Mouse (Mus musculus) hindbrain, embryonic 12.5 days (tissue): ENCODE measurements around the gene Dhrs9. TPM values are rescaled to one million over a fixed set of nuclear protein-coding genes. Genes with fewer than 3 reads are reported as not detected.
A peak's percentile ranks its signal among the peaks of the same experiment; 100 is the strongest.
"Not testable (repeated sequence)": the region's sequence is repeated elsewhere in the genome, so short reads cannot be mapped to it uniquely, and the experiment has no call there.

ENCODE experiments used
- ATAC-seq: fragments of 200-750 bp; cut with Nextera tagmentation; 2 replicates; pipeline ENCODE4 v1.8.0; 2017; ENCODE audit warnings: moderate TSS enrichment; ENCODE audit not compliant: low FRiP score
- H3K27ac ChIP-seq: fragments of 300-500 bp; sonication (generic); 2 replicates; pipeline ENCODE4 v1.5.1; 2016; ENCODE audit warnings: mild to moderate bottlenecking
- H3K27me3 ChIP-seq: fragments of 300-500 bp; sonication (generic); 2 replicates; pipeline ENCODE4 v1.6.1; 2016; ENCODE audit warnings: mild to moderate bottlenecking
- H3K36me3 ChIP-seq: fragments of 300-500 bp; sonication (generic); 2 replicates; pipeline ENCODE4 v1.6.1; 2016; ENCODE audit warnings: mild to moderate bottlenecking
- H3K4me1 ChIP-seq: fragments of 300-500 bp; sonication (generic); 2 replicates; pipeline ENCODE4 v1.6.1; 2016
- H3K4me2 ChIP-seq: fragments of 300-500 bp; sonication (generic); replicated peaks from 2 replicates; pipeline ENCODE4 v1.6.1; 2016; ENCODE audit warnings: mild to moderate bottlenecking
- H3K4me3 ChIP-seq: fragments of 300-500 bp; sonication (generic); 2 replicates; pipeline ENCODE4 v1.5.1; 2016; ENCODE audit warnings: mild to moderate bottlenecking
- H3K9ac ChIP-seq: fragments of 300-500 bp; sonication (generic); 2 replicates; pipeline ENCODE4 v1.6.1; 2016; ENCODE audit warnings: mild to moderate bottlenecking, moderate library complexity
- H3K9me3 ChIP-seq: fragments of 300-500 bp; sonication (generic); replicated peaks from 2 replicates; pipeline ENCODE4 v1.6.1; 2016; ENCODE audit warnings: mild to moderate bottlenecking
- WGBS: fragments of 180-500 bp; shearing (Covaris S2); methylation state at CpG from one replicate; pipeline ENCODE4 v1.1.7; 2016; 5-methylcytosine and 5-hydroxymethylcytosine counted together
- polyA plus RNA-seq: library from polyadenylated mRNA; unstranded; fragments of >200 nt; fragmentation: Nextera tagmentation; extraction: Ambion mirVana; gene quantifications from 2 replicates; pipeline ENCODE4 v1.2.1, GENCODE M21; 2016

Dhrs9 gene
- polyA plus RNA-seq = not detected in 2 replicates

- Histone ChIP-seq H3K4me2 (no peak within 1 kb of the TSS), H3K4me3 (no peak within 1 kb of the TSS), H3K9me3 (no peaks in the 10 kb centered on the region), H3K27me3 (no peaks in the 10 kb centered on the region), H3K9ac (no peak within 1 kb of the TSS), H3K4me1 (no peaks in the 10 kb centered on the region), H3K27ac (no peak within 1 kb of the TSS), H3K36me3 (no peaks in the 10 kb centered on the region)
- WGBS = 80% methylated on average over 13 of the region's 13 CpGs
- ATAC-seq = no peak
Measured at GRCm38 (mm10) chr2:69380281-69380680, at the start of gene Dhrs9. Gene Dhrs9, plus strand, starts transcription at chr2:69380445.

GRCm38 (mm10) chr2:69331523-69331922 lies 48.7 kb upstream of the Dhrs9 start:
- H3K4me1 ChIP-seq, H3K27me3 ChIP-seq, H3K27ac ChIP-seq, H3K4me2 ChIP-seq, H3K4me3 ChIP-seq, H3K9me3 ChIP-seq, H3K9ac ChIP-seq, ATAC-seq, H3K36me3 ChIP-seq: not testable (repeated sequence)
- WGBS = 91% methylated on average over 6 of the region's 6 CpGs

- no peaks in the 10 kb centered on the region for H3K36me3 ChIP-seq
- no peak overlapping the region for H3K27ac ChIP-seq
- H3K27me3 ChIP-seq = no peaks in the 10 kb centered on the region
- H3K4me3 ChIP-seq = no peak overlapping the region
- no peak overlapping the region for H3K4me2 ChIP-seq
- H3K9me3 ChIP-seq = no peaks in the 10 kb centered on the region
- H3K9ac ChIP-seq = no peak overlapping the region
- WGBS = 93% methylated on average over 6 of the region's 6 CpGs
- H3K4me1 ChIP-seq = no peaks in the 10 kb centered on the region
- no peak for ATAC-seq
Measured at GRCm38 (mm10) chr2:69341506-69341905, 38.7 kb upstream of the Dhrs9 start.

GRCm38 (mm10) chr2:69342496-69343221 lies 37.6 kb upstream of the Dhrs9 start, which contains the start of gene Abcb11:
Gene Abcb11, minus strand, starts transcription at chr2:69342616.
- ATAC-seq = no peak
- H3K4me1 ChIP-seq = no peaks in the 10 kb centered on the region
- H3K4me3 ChIP-seq = no peak within 1 kb of the TSS
- H3K4me2 ChIP-seq = no peak within 1 kb of the TSS
- H3K9me3 ChIP-seq = no peaks in the 10 kb centered on the region
- H3K9ac ChIP-seq = no peak within 1 kb of the TSS
- WGBS = 90% methylated on average over 9 of the region's 9 CpGs
- no peak within 1 kb of the TSS for H3K27ac ChIP-seq
- no peaks in the 10 kb centered on the region for H3K27me3 ChIP-seq
- H3K36me3 ChIP-seq = no peaks in the 10 kb centered on the region

- not testable (repeated sequence) for H3K36me3 ChIP-seq, H3K9me3 ChIP-seq
- peak; percentile 100 for ATAC-seq
Measured at GRCm38 (mm10) chr2:69355402-69355801, 24.8 kb upstream of the Dhrs9 start.

GRCm38 (mm10) chr2:69364831-69365230 lies 15.4 kb upstream of the Dhrs9 start:
- Histone ChIP-seq H3K4me1 (no peaks in the 10 kb centered on the region), H3K9me3 (no peaks in the 10 kb centered on the region), H3K9ac (no peak overlapping the region)

More at GRCm38 (mm10) chr2:69355402-69355801, 24.8 kb upstream of the Dhrs9 start:
- H3K4me1 ChIP-seq, H3K4me2 ChIP-seq, H3K4me3 ChIP-seq, H3K27ac ChIP-seq, H3K27me3 ChIP-seq, H3K9ac ChIP-seq: not testable (repeated sequence)

GRCm38 (mm10) chr2:69365275-69365674 lies 15.0 kb upstream of the Dhrs9 start:
- Histone ChIP-seq H3K27ac (no peak overlapping the region), H3K9ac (no peak overlapping the region), H3K9me3 (no peaks in the 10 kb centered on the region), H3K4me2 (no peak overlapping the region), H3K4me1 (no peaks in the 10 kb centered on the region), H3K27me3 (no peaks in the 10 kb centered on the region), H3K36me3 (no peaks in the 10 kb centered on the region), H3K4me3 (no peak overlapping the region)
- 88% methylated on average over 1 of the region's 1 CpGs for WGBS
- no peak for ATAC-seq

More at GRCm38 (mm10) chr2:69364831-69365230, 15.4 kb upstream of the Dhrs9 start:
- 91% methylated on average over 2 of the region's 2 CpGs for WGBS
- Histone ChIP-seq H3K27me3 (no peaks in the 10 kb centered on the region), H3K4me2 (no peak overlapping the region), H3K4me3 (no peak overlapping the region), H3K36me3 (no peaks in the 10 kb centered on the region), H3K27ac (no peak overlapping the region)
- ATAC-seq = no peak

- no peaks in the 10 kb centered on the region for H3K9me3 ChIP-seq
- no peaks in the 10 kb centered on the region for H3K36me3 ChIP-seq
- 80% methylated on average over 2 of the region's 2 CpGs for WGBS
- no peak overlapping the region for H3K4me3 ChIP-seq
- H3K4me2 ChIP-seq = no peak overlapping the region
- no peaks in the 10 kb centered on the region for H3K27me3 ChIP-seq
- no peaks in the 10 kb centered on the region for H3K4me1 ChIP-seq
- no peak overlapping the region for H3K9ac ChIP-seq
- ATAC-seq = no peak
- no peak overlapping the region for H3K27ac ChIP-seq
Measured at GRCm38 (mm10) chr2:69376780-69377179, 3.5 kb upstream of the Dhrs9 start.

- 69% methylated on average over 1 of the region's 1 CpGs for WGBS
- no peak for ATAC-seq
- Histone ChIP-seq H3K36me3 (no peaks in the 10 kb centered on the region), H3K27ac (no peak overlapping the region), H3K9ac (no peak overlapping the region), H3K4me2 (no peak overlapping the region), H3K9me3 (no peaks in the 10 kb centered on the region), H3K4me1 (no peaks in the 10 kb centered on the region), H3K4me3 (no peak overlapping the region), H3K27me3 (no peaks in the 10 kb centered on the region)
Measured at GRCm38 (mm10) chr2:69379801-69380200, 444 bp upstream of the Dhrs9 start.

GRCm38 (mm10) chr2:69381740-69382139 lies 1.5 kb downstream of the Dhrs9 start:
- ATAC-seq = no peak
- Histone ChIP-seq H3K27me3 (no peaks in the 10 kb centered on the region), H3K4me2 (no peak overlapping the region), H3K4me3 (no peak overlapping the region), H3K27ac (no peak overlapping the region), H3K4me1 (no peaks in the 10 kb centered on the region), H3K9ac (no peak overlapping the region), H3K36me3 (no peaks in the 10 kb centered on the region), H3K9me3 (no peaks in the 10 kb centered on the region)
- 56% methylated on average over 8 of the region's 8 CpGs for WGBS

GRCm38 (mm10) chr2:69382838-69383237 lies 2.6 kb downstream of the Dhrs9 start:
- no peaks in the 10 kb centered on the region for H3K4me1 ChIP-seq
- H3K4me3 ChIP-seq = no peak overlapping the region
- 88% methylated on average over 5 of the region's 5 CpGs for WGBS
- H3K4me2 ChIP-seq = no peak overlapping the region
- no peaks in the 10 kb centered on the region for H3K36me3 ChIP-seq
- no peaks in the 10 kb centered on the region for H3K27me3 ChIP-seq
- no peak overlapping the region for H3K27ac ChIP-seq
- no peak overlapping the region for H3K9ac ChIP-seq
- ATAC-seq = no peak
- no peaks in the 10 kb centered on the region for H3K9me3 ChIP-seq

GRCm38 (mm10) chr2:69386118-69386871 lies 6.0 kb downstream of the Dhrs9 start:
- H3K27ac ChIP-seq = no peak overlapping the region
- no peaks in the 10 kb centered on the region for H3K4me1 ChIP-seq
- H3K4me2 ChIP-seq = no peak overlapping the region
- H3K27me3 ChIP-seq = no peaks in the 10 kb centered on the region
- no peaks in the 10 kb centered on the region for H3K9me3 ChIP-seq
- 80% methylated on average over 3 of the region's 3 CpGs for WGBS
- ATAC-seq = no peak
- H3K4me3 ChIP-seq = no peak overlapping the region
- H3K9ac ChIP-seq = no peak overlapping the region
- H3K36me3 ChIP-seq = no peaks in the 10 kb centered on the region

- no peaks in the 10 kb centered on the region for H3K36me3 ChIP-seq
- ATAC-seq = no peak
- no peaks in the 10 kb centered on the region for H3K9me3 ChIP-seq
- H3K27me3 ChIP-seq = no peaks in the 10 kb centered on the region
- WGBS = 91% methylated on average over 2 of the region's 2 CpGs
- H3K4me1 ChIP-seq = no peaks in the 10 kb centered on the region
- no peak overlapping the region for H3K4me2 ChIP-seq
- no peak overlapping the region for H3K27ac ChIP-seq
- H3K4me3 ChIP-seq = no peak overlapping the region
- no peak overlapping the region for H3K9ac ChIP-seq
Measured at GRCm38 (mm10) chr2:69393947-69394346, 13.7 kb downstream of the Dhrs9 start.
